Mouse (Mus musculus) lung, adult 2 months (tissue): ENCODE data around the gene Snf8.

ENCODE experiments used
- CTCF ChIP-seq: fragments of 200-500 bp; IDR thresholded peaks from 2 replicates; pipeline ENCODE4 v1.5.1; 2011; ENCODE audit warnings: mild to moderate bottlenecking, low read length, control low read depth; ENCODE audit not compliant: insufficient read depth
- POLR2A ChIP-seq: fragments of 200-500 bp; IDR thresholded peaks from 2 replicates; pipeline ENCODE4 v1.6.1; 2011; ENCODE audit warnings: low read depth, mild to moderate bottlenecking, control low read depth, low read length, borderline replicate concordance; ENCODE audit errors: extremely low read depth

- TF ChIP-seq CTCF (no peak), POLR2A (no peak)
Observed at GRCm38 (mm10) chr11:96028130-96028529, 6.6 kb upstream of the Snf8 start.
